ENCODE assay signal across 9 mouse cellular contexts in the genomic region with DNA sequence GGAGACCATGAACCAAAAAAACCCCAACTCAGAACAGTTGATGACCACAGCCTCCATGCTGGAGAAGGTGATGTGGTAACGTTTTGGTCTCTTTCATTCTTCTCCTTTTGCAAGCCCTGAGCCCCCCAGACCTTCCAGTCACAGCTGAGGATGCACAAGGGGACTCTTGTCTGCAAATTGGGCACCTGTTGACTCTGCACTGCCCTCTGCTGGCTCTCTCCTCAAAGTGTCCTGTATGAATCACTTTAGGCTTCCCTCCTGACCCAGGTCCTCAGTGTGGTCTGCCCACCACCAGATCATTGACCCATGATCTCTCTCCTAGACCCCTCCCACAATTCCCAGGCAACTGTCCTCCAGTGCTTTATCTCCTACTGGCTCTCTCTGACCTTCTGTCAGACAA. TPM values are rescaled to one million over a fixed set of nuclear protein-coding genes. Genes with fewer than 3 reads are reported as not detected.
DNase-seq lines count a peak whose midpoint lies in the region; ATAC-seq and TF ChIP-seq lines count a peak whose summit lies in the region.
"Had no signal": no experiment of that assay in that cellular context is flagged by ENCODE, and none has a peak within 500 bp of the region (broad histone marks: within the 10 kb centered on the region; RNA-seq: fewer than 3 reads in every experiment).

No protein-coding gene starts in this region.

- H3K9ac ChIP-seq in limb, embryonic 11.5 days (ENCODE audit: low read length), result no peak overlapping the region
- H3K9ac ChIP-seq in liver, postnatal 0 days (replicated peaks), result no peak overlapping the region

- no peaks in the 10 kb centered on the region for H3K9me3 ChIP-seq in limb, embryonic 11.5 days (ENCODE audit: control insufficient read depth, low read length)
- no peaks in the 10 kb centered on the region for H3K9me3 ChIP-seq in limb, embryonic 10.5 days (replicated peaks)
- no peaks in the 10 kb centered on the region for H3K9me3 ChIP-seq in liver, postnatal 0 days (ENCODE audit: low read length)

- WGBS in limb, embryonic 11.5 days, result 67% methylated on average over 1 of the region's 1 CpGs
- 54% methylated on average over 1 of the region's 1 CpGs for WGBS in limb, embryonic 10.5 days
- 29% methylated on average over 1 of the region's 1 CpGs for WGBS in liver, postnatal 0 days (ENCODE audit: insufficient replicate concordance)

- H3K36me3 ChIP-seq in limb, embryonic 11.5 days (ENCODE audit: control insufficient read depth, insufficient read depth, low read length), result no peaks in the 10 kb centered on the region
- H3K36me3 ChIP-seq in limb, embryonic 10.5 days, result no peaks in the 10 kb centered on the region
- no peaks in the 10 kb centered on the region for H3K36me3 ChIP-seq in liver, postnatal 0 days (replicated peaks; ENCODE audit: insufficient read depth, low read length)

- H3K27ac ChIP-seq in limb, embryonic 11.5 days (replicated peaks; ENCODE audit: low read depth, low read length), result no peak overlapping the region
- H3K27ac ChIP-seq in limb, embryonic 10.5 days, result no peak overlapping the region
- no peak overlapping the region for H3K27ac ChIP-seq in liver, postnatal 0 days (ENCODE audit: low read depth)

- TF ChIP-seq EP300 in liver, postnatal 0 days (IDR thresholded peaks at IDR 0.05; ENCODE audit: low read depth), result no peak

- peak; percentile 64 for TF ChIP-seq CTCF in liver, postnatal 0 days (IDR thresholded peaks at IDR 0.05; ENCODE audit: low read depth)

- H3K4me1 ChIP-seq in limb, embryonic 11.5 days (ENCODE audit: control insufficient read depth, insufficient read depth, low read length), result no peaks in the 10 kb centered on the region
- H3K4me1 ChIP-seq in limb, embryonic 10.5 days, result no peaks in the 10 kb centered on the region
- H3K4me1 ChIP-seq in liver, postnatal 0 days (ENCODE audit: insufficient read depth), result peaks cover 2% of the 10 kb centered on the region; the same call in 1 of the 2 replicates

- no peak for ATAC-seq in limb, embryonic 11.5 days (ENCODE audit: insufficient number of reproducible peaks, low FRiP score, low TSS enrichment, low read depth)
- ATAC-seq in liver, postnatal 0 days, result no peak

- no peak overlapping the region for H3K4me2 ChIP-seq in limb, embryonic 11.5 days (ENCODE audit: low read depth, severe bottlenecking)
- H3K4me2 ChIP-seq in liver, postnatal 0 days (ENCODE audit: low read depth, low read length), result no peak overlapping the region

- H3K27me3 ChIP-seq in limb, embryonic 11.5 days (ENCODE audit: control insufficient read depth, insufficient read depth, low read length), result no peaks in the 10 kb centered on the region
- no peaks in the 10 kb centered on the region for H3K27me3 ChIP-seq in limb, embryonic 10.5 days (ENCODE audit: low read depth, poor library complexity, severe bottlenecking)
- no peaks in the 10 kb centered on the region for H3K27me3 ChIP-seq in liver, postnatal 0 days (ENCODE audit: insufficient read depth, low read length)

- no peak overlapping the region for H3K4me3 ChIP-seq in limb, embryonic 11.5 days (ENCODE audit: low read depth, low read length)
- H3K4me3 ChIP-seq in limb, embryonic 10.5 days, result no peak overlapping the region
- H3K4me3 ChIP-seq in liver, postnatal 0 days (ENCODE audit: low read depth, low read length), result no peak overlapping the region
- H3K4me3 ChIP-seq: myocyte had no signal

- peak; percentile 6 for DNase-seq in cerebellum, adult 11 months
- no peak for DNase-seq in cerebellum, adult 11-12 months
- DNase-seq in limb, embryonic 11.5 days (ENCODE audit: low spot score), result peak; percentile 33
- DNase-seq in limb, embryonic 10.5 days (ENCODE audit: low spot score), result no peak
- DNase-seq in cerebellum, adult 8-10 months, result peak; percentile 14
- peak; percentile 51 for DNase-seq in liver, postnatal 0 days
- DNase-seq in thymus, postnatal 0 days (ENCODE audit: low spot score), result peak; percentile 31
- no peak for DNase-seq in right cerebral cortex, adult 18-20 months

RNA-seq across cellular contexts. Expression of a gene that starts 32.1 kb away (rescaled TPM):
- 23.7 and 29.7 TPM in 2 replicates for polyA plus RNA-seq in limb, embryonic 11.5 days (2014; fragmentation: Nextera tagmentation; extraction: Ambion mirVana)
- 18.4 and 24.8 TPM in 2 replicates for polyA plus RNA-seq in limb, embryonic 10.5 days (2016; fragmentation: Nextera tagmentation; extraction: Ambion mirVana)
- 0.02 TPM in 1 of 2 replicates, not detected in the other for polyA plus RNA-seq in liver, postnatal 0 days (2015; fragmentation: Nextera tagmentation; extraction: Ambion mirVana)
- polyA plus RNA-seq in thymus, postnatal 0 days (2015; fragmentation: Nextera tagmentation; extraction: Ambion mirVana), result 0.01 and 0.07 TPM in 2 replicates

Comparison
In these comparisons a context has a peak if more than half of its experiments do, and no peak if none do; other contexts are left out.
1. DNase-seq: peak in cerebellum, adult 11 months (single experiment), limb, embryonic 11.5 days (single experiment), cerebellum, adult 8-10 months (single experiment), liver, postnatal 0 days (single experiment) and thymus, postnatal 0 days (single experiment); none in cerebellum, adult 11-12 months (single experiment), limb, embryonic 10.5 days (single experiment) and right cerebral cortex, adult 18-20 months (single experiment).
2. RNA of a gene that starts 32.1 kb away (polyA plus RNA-seq): 18.4 to 24.8 TPM in limb, embryonic 10.5 days and 23.7 to 29.7 TPM in limb, embryonic 11.5 days; 0.01 to 0.07 TPM in thymus, postnatal 0 days and 0.02 TPM in liver, postnatal 0 days; every median in the first group is over 10 times any median in the second.